Mouse (Mus musculus): Measurements from ENCODE around the gene Rora.

The Rora gene

DNA sequence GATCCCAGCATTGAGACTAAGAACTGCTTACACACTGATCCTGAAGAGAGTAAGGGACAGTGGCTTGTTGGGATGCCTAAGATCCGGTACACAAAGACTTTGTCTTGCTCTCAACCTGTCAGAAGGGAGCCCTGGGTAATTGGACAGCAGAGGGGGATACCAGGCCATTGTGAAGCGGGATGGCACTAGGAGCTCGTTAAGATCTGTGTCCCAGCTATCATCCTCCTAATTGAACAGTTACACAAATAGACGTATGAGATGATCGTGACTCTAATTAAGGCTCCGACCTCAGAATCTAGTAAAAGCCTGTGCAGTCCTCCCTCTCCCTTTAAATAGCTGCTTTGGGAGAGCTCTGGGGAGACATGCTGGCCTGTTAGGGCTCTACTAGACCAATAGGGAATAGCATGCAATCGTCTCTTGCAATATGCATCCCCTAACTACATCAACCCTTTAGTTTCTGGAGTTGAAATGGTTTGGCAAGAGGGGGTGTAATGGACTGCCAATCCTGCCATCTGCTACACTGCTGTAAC, 359.7 kb downstream of the Rora start:
- DNase-seq (ENCODE audit: low spot score), result no peak

DNA sequence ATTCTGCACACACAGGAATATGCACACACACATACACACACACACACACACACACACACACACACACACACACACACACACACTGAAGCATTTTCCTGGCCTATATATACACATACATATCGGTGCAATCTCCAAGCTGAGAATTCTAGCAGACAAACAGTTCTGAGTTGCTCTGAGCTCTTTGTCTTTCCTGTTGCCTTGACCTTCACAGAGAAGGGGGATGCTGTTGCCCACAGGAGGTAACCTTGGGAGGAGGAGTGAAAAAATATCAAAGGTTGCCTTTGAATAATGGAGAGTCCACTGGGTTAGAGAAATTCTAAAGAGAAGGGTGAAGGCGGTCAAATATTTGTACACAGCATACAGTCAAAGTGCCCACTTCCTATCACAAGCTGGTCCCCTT, 360.6 kb downstream of the Rora start:
- DNase-seq (ENCODE audit: low spot score), result no peak

DNA sequence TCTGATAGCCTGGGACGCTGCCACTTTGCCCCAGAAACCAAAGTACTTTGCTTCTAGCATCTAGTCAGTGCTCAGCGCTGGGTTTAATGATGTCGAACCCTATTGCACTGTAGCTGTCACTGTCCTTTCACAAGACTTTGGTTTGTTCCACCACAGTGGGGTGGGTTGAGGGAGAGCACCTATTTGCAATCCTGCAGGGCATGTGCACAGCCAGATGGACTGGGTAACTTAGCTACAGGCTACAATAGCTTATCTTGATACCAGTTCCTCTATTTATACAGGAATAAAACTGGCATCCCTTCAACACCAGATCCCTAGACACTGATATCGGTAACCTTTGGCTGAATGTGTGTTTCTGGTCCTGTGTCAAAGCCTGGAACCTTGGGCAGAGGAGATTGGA, 366.8 kb downstream of the Rora start:
- no peak for DNase-seq (ENCODE audit: low spot score)

DNA sequence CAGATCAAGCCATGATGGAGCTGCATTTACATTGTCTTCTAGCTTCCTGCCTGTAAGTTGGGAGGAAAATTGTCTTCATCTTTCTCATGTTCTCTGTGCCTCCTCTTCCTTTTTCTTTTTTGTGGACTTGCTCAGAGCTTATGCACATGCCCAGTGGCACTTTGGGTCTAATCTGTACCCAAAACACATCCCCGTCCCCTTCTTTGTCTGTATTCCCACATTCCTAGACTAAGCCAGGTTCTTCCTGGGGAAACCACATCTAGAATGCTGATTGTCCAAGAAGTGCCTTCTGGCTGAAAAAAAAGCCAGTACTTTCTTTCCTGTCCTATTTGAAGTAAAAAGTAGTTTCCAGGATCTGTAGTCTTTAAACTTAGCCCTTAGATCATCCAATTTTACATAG, 367.9 kb downstream of the Rora start:
- no peak for DNase-seq (ENCODE audit: low spot score)

DNA sequence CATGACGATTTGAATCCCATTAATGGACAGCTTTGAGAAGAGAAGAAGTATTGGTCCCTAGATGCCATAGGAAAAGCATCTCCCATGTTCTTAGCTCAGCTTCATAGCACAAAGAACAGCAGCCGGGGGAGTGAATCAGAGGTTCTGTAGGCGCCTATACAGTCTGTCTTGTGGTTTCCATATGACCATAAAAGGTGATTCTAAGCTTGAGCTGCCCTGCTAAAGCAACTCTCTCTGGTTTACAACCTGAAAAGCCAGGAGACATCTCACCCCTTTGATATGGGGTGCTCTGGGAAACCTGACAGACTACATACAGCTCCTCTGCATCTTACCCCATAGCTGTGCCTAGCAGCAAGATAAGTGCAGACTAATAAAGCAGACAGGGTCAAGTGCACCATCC, 369.7 kb downstream of the Rora start:
- no peak for DNase-seq (ENCODE audit: low spot score)

DNA sequence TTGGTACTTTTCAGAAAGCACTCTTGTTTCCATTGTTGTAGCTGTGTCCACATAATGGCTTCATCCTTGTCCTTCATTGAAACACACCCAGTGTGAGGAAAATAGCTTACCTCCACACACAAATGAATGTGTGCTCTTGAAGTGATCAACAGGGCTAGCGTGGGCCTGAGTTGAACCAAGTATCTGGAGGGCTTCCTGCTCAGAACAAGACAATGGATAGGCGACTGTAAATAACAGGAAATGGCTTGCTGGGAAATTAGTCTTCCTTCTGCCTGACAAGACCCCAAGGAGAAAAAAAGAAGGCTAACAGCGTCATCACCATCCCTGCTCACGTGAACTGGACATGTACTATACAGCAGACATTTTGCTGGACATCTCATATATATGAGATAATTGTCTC, 374.6 kb downstream of the Rora start:
- DNase-seq (ENCODE audit: low spot score), result no peak

DNA sequence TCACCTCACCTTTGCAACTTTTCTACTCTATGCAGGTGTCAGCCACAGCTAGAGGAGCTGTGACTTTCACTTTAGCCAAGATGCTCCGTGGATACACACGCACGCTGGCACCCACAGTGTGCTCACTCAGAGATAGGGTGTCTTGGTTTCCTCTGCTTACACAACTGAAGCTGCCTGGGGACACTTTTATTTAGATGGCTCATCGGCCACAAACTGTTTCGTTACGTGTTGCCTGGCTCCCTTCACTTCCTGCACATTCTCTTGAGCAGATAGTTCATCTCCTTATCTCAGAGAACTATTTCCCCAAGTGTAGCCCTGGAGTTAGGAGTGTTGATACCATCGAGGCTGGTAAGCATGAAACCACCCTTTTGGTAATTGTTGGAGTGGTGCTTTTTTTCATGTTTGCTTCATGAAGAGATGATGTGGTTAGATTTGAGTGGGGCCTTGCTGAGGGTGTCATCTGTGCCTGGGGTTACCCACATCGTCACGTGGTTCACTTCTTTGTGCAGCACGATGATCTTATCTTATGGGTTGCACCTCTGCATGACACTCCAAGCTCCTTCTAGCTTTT, 380.8 kb downstream of the Rora start:
- DNase-seq (ENCODE audit: low spot score), result no peak

DNA sequence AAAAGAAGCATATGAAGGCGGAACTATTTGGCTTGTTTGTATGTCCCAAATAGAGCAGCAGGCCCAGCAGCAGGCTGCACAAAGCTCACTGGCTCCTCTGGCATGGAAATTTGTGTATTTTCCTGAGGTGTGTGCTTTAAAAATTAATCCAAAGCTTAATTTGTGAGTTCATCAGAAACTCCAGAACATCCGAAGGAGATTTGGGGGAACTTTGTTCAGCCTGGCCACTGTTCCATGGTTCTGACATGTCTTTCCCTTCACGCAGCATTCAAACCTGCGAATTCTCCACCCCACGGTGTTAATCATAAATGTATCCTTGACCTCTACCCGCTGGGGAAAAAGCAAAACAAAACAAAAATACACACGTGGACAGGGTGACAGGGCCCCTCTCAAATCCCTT, 381.9 kb downstream of the Rora start:
- DNase-seq (ENCODE audit: low spot score), result no peak

DNA sequence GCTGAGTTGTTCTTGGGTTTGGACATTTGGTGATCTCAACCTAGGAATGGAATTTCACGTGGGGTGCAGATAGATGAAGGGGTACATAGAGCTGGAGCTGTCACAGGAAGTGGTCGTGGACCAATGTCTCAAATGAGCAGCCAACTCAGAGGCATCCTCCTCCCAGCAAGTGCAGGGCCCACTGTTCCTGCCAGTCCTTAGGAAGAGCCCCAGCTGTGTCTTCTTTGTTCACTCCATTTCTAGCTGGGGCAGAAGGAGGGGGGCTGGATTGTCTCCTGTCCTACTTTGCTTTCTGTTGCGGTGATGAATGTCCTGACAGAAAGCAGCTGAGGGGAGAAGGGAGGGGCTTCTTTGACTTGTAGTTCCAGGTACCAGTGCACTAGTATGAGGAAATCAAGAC, 382.7 kb downstream of the Rora start:
- no peak for DNase-seq (ENCODE audit: low spot score)

DNA sequence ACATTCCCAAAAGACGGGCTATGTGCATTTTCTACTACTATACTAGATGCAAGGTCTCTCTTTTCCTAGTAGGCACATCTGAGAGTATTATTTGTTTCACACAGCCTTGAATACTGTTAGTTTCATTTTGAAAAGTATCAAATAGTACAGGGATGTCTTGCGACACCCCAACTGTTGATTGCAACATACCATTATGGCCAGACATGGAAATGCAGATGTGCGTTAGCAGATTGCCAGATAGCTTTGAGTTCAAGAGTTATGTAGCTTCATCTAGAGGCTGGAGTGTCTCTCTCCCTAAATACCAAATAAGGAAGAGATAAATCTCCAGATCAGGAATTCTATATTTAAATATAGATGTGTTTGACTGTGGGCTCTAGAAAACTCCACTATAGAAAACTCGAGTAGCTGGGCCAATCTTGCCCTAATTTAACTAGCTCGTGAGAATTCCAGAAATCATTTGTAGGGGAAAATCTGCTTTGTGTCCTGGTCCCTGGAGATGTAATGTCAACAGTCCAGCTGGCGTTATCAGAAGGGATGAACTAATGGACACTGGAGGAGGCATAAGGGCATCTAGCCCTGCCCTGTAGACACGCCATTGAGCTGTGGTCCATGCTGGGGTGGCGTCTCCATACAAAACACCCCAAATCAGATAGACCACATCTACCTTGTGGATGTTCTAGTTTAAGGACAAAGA, 390.5 kb downstream of the Rora start:
- DNase-seq (ENCODE audit: low spot score), result no peak

DNA sequence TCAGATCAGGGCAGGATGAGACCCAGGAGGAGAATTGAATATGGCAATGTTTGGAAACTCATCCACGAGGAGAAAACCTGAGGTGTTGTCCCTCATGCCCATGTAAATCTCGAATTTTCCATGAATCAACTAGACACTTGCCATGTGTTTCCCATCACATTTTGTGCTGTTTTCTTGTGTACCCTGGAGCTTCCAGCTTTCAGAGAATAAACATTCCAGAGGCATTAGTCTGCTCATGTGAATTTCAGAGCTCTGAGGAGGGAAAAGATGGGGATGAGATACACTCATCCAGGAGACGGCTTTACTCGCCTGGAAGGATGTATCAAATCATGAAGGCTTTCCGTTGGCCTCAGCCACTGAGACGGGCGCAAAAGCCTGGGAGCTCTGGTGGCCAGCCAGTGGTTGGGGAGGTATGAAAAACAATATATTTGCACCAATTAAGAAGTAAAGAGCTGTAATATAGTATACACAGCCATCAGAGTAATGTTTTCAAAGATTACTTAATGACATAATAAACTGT, 391.1 kb downstream of the Rora start:
- no peak for DNase-seq (ENCODE audit: low spot score)

DNA sequence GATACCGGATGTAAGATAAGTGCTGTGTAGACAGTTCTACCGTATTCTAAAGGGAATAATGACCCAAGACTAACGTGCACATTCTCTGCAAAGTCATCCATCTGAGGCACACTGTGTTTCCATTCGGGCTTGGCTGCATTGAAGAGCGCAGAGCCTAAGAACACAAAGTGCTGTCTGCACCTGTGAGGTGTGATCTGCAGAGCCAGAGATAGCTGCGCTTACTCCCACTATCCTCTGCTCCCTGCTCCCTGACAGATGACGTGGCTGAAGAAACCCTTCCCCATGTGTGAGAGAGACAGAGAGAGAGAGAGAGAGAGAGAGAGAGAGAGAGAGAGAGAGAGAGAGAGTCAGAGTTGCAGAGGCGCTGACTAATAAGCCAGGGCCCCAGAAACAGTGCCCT, 392.3 kb downstream of the Rora start:
- no peak for DNase-seq (ENCODE audit: low spot score)

DNA sequence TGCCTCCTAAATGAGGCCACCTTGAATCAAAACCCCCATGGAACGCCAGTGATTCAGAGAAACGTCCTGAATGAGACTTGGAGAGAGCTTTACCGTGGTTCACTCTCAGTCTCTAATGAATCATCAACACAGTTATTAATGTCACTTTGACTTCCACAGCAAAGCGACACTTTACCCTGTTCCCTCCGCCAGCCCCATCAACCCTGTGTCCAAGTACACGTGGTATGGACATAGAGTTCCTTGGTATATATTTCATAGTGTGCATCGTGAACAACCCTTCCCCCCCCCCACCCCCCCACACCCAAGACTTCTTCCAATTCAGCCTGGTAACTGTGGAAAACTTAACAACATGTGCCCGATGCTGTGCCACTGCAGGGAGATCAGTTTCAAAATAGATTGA, 397.3 kb downstream of the Rora start:
- no peak for DNase-seq (ENCODE audit: low spot score)

DNA sequence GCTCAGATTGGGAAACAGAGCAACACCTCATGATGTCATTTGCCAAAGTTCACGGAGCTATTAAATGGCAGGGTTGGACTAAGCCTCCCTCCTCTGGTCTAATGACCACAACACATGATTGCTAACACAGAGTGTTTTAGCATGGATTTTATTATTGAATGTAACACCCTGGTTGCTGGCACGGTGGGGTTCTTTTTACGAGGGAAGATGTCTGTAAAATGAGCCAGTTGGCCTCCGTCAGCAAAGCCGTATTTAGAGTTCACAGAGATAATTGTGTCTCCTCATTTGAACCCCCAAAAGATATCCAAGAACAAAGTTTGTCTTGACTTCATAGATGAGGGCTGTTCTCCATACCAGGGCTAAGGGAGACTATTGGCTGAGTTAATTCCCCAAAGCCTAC, 398.3 kb downstream of the Rora start:
- DNase-seq (ENCODE audit: low spot score), result no peak

DNA sequence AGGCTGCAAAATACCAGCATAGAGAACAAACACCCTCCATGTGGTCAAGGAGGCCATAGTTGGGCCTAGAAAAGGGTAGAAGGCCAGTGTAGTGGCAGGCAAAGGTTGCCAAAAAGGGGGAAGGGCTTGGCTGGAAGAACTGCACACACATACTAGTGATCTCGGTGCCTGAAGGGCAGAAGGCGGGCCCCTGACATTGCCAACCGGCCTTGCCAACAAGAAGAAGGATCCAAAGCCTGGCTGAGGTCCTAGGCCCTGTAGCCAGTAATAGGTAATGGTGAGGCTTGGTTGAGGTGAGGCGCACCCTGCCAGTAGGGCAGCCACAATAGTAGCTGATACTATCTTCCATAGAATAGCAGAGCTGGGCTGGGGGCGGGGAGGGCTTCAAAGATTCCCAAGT, 401.7 kb downstream of the Rora start:
- DNase-seq (ENCODE audit: low spot score), result no peak

DNA sequence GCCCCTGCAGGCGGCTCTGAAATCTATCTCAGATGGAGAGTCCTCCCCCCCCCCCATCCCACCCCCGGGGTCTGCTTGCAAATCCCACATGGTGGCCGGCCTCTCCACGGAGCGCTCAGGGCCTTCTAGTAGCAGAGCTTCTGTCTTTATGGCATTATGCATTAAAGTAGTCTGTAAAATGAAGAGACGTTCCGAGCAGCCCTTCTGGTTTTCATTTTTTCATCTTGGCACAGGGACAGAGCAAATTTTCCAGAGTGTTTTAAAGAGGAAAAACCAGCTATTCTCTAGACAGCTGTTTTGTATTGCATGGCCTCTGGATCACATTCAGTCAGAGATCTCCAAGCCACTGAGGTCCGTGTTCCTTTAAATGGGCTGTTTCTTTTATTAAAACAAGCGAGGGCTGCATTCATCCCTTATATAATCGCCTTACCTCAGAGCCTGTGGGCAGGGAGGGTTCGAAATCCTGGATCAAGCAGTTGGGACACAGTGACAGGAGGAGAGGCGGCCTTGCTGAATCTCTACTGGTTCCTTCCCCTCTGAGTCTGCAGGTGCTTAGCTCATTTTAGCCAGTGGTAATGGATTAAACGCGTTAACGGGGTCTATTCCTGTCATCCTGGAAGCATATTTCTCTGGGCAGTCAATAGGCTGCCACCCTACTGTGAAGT, 417.7 kb downstream of the Rora start:
- no peak for DNase-seq (ENCODE audit: low spot score)

DNA sequence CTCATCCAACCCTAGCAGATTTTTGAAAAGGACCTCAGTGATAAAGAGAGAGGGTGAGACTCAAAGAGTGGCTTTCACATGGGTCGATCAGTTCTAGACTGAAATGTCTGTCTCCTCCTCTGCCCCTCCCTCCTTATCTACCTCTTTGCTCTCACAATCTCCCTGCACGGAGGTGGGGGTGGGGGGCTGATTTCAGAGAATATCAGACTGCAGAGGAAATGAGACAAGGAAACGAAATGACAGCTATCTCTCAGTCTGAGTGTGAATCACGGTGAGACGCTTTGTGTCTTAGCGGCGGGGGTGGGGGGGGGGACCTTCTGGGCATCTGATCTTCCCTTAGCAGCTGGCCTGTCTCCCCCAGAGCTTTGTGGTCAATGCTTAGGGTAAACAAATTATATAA, 419.7 kb downstream of the Rora start:
- no peak for DNase-seq (ENCODE audit: low spot score)

DNA sequence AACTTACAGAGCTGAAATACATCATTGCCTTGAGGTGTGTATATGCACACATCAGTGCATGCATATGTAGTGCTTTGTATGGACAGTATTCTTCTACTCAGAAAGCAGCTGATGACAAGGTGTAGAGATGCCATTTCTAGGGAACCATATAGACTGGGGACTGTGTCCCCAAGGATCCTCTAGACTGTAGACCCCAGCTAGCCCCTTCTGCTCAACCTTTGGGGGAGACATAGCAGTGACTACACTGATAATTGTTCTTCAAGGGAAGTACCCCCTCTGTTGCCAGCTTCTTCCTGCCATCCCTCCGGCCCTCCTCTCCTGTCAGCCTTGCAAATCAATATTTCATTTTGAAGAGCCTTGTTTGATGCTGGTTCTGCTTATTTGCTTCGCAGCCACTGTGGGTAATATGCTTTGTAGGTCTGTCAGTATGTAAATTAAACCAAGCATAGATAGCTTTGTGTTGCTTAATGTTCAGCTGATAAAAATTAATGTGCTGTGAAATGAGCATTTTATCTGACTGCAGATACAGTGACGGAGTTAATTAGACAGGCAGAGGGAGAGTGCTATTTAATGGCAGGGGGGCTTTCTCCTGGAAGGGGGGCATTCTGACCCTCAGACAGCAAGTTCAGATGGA, 430.6 kb downstream of the Rora start:
- DNase-seq (ENCODE audit: low spot score), result no peak

DNA sequence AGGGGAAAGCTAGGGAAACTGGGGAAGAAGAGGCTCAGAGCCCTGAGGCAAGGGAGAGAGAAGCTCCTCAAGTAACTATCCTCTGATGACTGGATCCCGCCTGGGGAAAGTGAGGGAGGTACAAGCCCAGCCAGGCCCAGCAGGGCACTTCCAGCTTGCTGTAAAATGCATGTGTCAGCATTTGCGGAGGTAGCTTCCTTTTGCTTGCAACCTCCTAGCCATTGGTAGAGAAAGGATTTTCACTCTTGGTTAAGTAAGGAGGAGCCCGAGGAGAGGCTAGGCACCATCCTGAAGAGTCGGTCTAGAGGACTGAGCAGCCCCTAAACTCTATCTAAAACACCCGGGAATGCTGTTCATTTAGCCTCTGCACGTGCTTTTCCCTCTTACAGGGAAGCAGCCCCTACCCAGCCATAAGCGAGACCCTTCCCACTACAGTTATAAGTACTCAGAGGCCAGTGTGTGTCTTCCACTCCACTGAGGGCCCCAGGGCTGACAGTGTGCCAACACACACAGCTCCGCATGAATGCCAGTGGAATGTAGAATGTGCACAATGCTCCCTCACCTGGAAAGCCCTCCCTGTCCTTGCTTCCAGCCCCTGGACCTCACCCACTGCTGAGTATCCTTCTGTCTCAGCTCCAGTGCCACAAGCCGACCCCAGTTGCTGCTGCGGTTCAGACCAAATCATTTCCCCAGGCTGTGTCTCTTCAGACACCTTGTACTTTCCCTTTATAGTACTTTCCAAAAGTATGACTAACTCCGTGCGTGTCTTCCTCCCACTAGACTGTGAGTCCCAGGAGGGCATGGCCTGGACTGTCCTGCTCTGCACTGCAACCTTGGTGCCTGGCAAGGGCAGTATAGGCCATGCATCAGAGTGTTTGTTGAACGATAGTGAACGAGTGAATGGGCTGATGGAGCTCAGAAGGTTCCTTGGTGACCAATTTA, 431.4 kb downstream of the Rora start:
- no peak for DNase-seq (ENCODE audit: low spot score)

DNA sequence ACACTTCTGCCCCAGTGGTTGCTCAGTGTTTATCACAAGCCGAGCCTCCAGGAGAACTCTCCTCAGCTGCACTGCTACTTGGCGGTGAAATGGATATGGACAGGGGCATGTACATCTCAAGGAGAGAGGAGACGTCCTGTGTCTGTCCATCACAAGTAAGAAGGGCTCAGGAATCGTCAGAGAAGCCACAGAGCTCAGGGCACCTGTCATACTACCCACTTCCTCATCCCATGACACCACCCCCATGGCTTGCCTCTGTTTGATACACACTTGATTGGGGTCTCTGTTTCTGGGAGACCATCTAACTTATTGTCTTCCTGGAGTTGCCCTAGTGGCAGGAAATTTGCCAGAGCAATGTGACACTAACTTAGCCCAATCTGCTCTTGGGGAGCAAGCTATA, 433.3 kb downstream of the Rora start:
- no peak for DNase-seq (ENCODE audit: low spot score)

DNA sequence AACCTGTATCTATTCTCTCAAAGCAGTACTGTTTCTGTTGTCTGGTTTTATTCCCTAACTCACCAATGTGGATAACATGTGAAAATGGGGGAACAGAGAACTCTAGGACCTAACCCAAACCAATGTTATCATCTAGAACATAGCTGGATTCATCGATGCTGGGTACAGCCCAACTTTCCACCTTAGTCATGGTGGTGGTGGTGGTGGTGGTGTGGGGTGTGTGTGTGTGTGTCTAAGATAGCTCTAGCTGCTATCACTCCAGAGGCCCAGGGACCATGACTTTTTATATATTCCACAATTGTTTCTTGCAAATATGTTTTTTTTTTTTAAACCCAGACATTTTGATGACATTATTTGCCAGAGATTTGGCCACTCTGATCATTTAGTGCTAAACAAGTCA, 433.7 kb downstream of the Rora start:
- no peak for DNase-seq (ENCODE audit: low spot score)
